Mouse (Mus musculus) brain, embryonic 14.5 days (tissue): ENCODE results near the gene Tspan4.

Source experiments
- CTCF ChIP-seq: fragments of 200-500 bp; IDR thresholded peaks from 2 replicates; pipeline ENCODE4 v1.5.1; 2012; ENCODE audit warnings: inconsistent platforms, mild to moderate bottlenecking, moderate library complexity, borderline replicate concordance; ENCODE audit not compliant: insufficient read depth, insufficient read length; ENCODE audit errors: extremely low read depth
- POLR2A ChIP-seq: fragments of 200-500 bp; IDR thresholded peaks from 2 replicates; pipeline ENCODE4 v1.6.1; 2012; ENCODE audit warnings: mild to moderate bottlenecking, inconsistent platforms, borderline replicate concordance; ENCODE audit not compliant: poor library complexity, insufficient read depth, insufficient read length, severe bottlenecking; ENCODE audit errors: extremely low read depth

DNA sequence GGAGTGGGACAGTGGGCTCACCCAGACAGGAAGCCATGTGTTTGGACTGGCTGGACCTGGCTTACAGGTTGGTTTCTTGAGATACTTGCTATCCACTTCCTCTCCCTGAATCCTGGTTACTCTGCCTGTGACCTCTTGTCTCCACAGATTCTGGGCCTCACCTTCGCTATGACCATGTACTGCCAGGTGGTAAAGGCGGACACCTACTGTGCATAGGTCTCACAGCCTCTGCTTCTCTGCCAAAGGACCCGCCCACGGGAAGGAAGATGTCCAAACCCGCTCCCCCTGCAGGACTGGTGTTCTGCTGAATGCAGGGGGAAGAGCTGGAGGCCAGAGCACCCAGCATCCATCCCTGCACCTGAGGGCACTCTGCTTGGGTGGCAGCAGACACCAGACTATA lies 17.7 kb downstream of the Tspan4 start:
- no peak for TF ChIP-seq CTCF
- no peak for TF ChIP-seq POLR2A
